Mouse (Mus musculus) E14TG2a.4 (cell line): ENCODE data around the gene Drap1.

Experiments
- CTCF ChIP-seq: conservative IDR thresholded peaks from 2 replicates; pipeline ENCODE4 v1.5.1; 2014; ENCODE audit warnings: low read length
- NANOG ChIP-seq: IDR thresholded peaks from 2 replicates; pipeline ENCODE4 v1.6.1; 2014; ENCODE audit warnings: borderline replicate concordance, low read length, mixed read lengths

DNA sequence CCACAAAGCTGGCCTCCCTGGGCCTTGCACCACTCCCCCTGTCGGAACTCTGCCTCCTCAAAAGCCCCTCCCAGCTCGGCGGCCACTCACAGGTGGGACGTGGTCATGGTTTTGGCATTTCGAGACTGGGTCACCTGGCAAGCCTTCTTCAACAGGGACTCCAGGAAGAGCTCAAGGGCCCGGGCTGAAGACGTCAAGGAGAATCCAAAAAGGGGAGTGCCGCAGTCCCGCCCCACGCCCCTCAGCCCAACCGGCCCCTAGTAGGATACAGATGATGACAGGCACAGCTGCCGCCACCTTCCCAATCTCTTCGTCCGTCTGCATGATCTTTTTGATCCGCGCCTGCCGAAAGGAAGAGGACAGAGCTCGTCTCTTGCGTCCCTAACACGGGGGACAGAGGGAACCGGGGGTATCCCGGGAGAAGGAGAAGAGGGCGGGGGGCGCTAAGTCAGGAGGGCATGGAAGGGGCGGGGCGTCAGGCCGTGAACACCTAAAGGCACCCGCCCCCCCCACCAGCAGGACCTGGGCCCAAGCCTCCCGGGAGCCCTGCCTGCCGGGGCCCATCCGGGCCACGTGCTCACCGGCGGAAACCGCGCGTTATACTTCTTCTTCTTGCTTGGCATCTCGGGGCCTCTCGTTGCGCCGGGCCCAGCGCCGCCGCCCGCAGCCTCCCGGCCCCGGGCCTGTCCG is 542 bp downstream of the Drap1 start:
- TF ChIP-seq CTCF (no peak), NANOG (no peak)
